In the genomic region with DNA sequence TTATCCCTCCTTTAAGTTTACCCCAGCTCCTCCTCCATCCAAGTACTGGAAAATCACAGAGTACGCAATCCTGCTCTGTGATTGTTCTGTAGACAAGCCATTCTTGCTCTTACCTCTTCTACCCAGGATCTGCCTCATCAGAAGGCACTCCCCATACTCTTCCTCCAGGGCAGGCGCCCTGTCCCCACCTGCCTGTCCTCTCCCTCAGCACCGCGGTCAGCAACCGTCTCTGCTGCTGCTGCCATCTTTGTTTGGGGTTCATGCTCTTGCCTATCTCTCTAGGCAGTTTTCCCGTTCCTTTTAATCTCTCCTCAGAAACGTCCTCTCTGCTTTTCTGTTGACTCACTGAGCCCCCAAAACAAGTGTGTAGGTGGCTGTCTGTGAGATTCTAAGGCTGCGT, we compare ENCODE assay signal across 29 mouse cellular contexts.
"Had no signal": no experiment of that assay in that cellular context is flagged by ENCODE, and none has a peak within 500 bp of the region (broad histone marks: within the 10 kb centered on the region; RNA-seq: fewer than 3 reads in every experiment).

No protein-coding gene starts in this region.

- H3K4me2 ChIP-seq: heart, embryonic 11.5 days; heart, embryonic 12.5 days; heart, embryonic 13.5 days; heart, embryonic 15.5 days; hindbrain, embryonic 12.5 days; hindbrain, embryonic 13.5 days; hindbrain, embryonic 14.5 days; hindbrain, embryonic 15.5 days; intestine, embryonic 15.5 days; kidney, embryonic 15.5 days had no signal

- H3K9ac ChIP-seq: heart, embryonic 12.5 days; heart, embryonic 13.5 days; heart, embryonic 15.5 days; hindbrain, embryonic 12.5 days; hindbrain, embryonic 13.5 days; hindbrain, embryonic 14.5 days; hindbrain, embryonic 15.5 days; intestine, embryonic 15.5 days; kidney, embryonic 15.5 days had no signal

- H3K27ac ChIP-seq: heart, embryonic 10.5 days; heart, embryonic 13.5 days; heart, embryonic 15.5 days; hindbrain, embryonic 10.5 days; hindbrain, embryonic 12.5 days; hindbrain, embryonic 13.5 days; hindbrain, embryonic 14.5 days; hindbrain, embryonic 15.5 days; hindbrain, postnatal 0 days; intestine, embryonic 15.5 days; kidney, embryonic 15.5 days; kidney, postnatal 0 days; layer of hippocampus, adult 2 months; left cerebral cortex, adult 2 months had no signal

- H3K4me1 ChIP-seq: heart, embryonic 10.5 days; heart, embryonic 12.5 days; heart, embryonic 13.5 days; heart, embryonic 15.5 days; hindbrain, embryonic 12.5 days; hindbrain, embryonic 13.5 days; hindbrain, embryonic 15.5 days; intestine, embryonic 15.5 days; kidney, embryonic 15.5 days had no signal

- DNase-seq: heart, postnatal 10 days; heart, postnatal 14 days; heart, postnatal 36 days; kidney, adult 18-20 months; kidney, adult 2 months; kidney, adult 8-10 months; kidney, adult 9 months; kidney, postnatal 10 days; kidney, postnatal 14 days; kidney, postnatal 25 days; kidney, postnatal 36 days; layer of hippocampus, adult 9-11 months; layer of hippocampus, postnatal 36 days had no signal

- H3K36me3 ChIP-seq: heart, embryonic 12.5 days; heart, embryonic 13.5 days; heart, embryonic 15.5 days; hindbrain, embryonic 10.5 days; hindbrain, embryonic 12.5 days; hindbrain, embryonic 13.5 days; hindbrain, embryonic 15.5 days; intestine, embryonic 15.5 days had no signal

- H3K4me3 ChIP-seq: heart, embryonic 10.5 days; heart, embryonic 12.5 days; heart, embryonic 13.5 days; heart, embryonic 15.5 days; hindbrain, embryonic 10.5 days; hindbrain, embryonic 12.5 days; hindbrain, embryonic 13.5 days; hindbrain, embryonic 15.5 days; intestine, embryonic 15.5 days; kidney, embryonic 15.5 days; layer of hippocampus, adult 2 months; left cerebral cortex, adult 2 months had no signal

- H3K9me3 ChIP-seq: heart, embryonic 10.5 days; heart, embryonic 12.5 days; hindbrain, embryonic 15.5 days; intestine, embryonic 15.5 days; kidney, embryonic 15.5 days had no signal

- H3K27me3 ChIP-seq: heart, embryonic 12.5 days; heart, embryonic 13.5 days; heart, embryonic 15.5 days; hindbrain, embryonic 12.5 days; hindbrain, embryonic 13.5 days; hindbrain, embryonic 15.5 days; intestine, embryonic 15.5 days; kidney, embryonic 15.5 days had no signal
